Mouse (Mus musculus): Measurements from ENCODE around the gene Igdcc3.

Igdcc3 gene

DNA sequence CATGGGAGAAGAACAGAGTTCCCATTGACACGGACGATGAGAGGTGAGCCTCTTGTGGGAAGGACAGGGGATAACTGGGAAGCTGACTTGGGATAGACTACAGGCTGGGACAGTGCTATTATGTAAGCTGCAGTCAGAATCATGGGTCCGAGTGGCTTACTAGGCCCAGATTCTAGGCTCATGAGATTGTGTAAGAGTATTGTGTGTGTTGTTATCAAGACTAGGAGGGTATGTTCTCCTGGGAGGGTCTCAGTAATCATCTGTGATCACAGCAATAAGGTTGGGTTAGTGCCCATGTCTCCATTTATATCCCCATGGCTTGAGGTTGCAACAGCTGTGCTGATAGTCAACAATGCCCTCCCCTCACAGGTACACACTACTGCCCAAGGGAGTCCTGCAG, 36.5 kb downstream of the Igdcc3 start:
- no peak for DNase-seq (ENCODE audit: low spot score)

DNA sequence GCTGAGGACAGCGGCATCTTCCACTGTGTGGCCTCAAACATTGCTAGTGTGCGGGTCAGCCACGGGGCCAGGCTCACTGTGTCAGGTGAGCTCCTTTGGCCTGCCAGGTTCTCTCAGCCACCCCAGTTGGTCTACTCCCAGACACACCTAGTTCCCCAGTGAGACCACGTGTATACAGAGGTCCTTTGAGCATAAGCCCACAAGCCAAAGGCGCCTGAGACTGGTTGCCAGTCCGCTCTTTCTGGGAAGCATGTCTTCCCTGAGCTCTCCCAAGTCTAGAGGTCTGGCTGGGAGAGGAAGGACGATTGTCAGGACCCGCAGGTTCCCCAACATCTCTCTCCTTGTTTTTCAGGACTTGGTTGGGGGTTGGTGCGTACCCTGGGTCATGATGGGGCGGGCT, 36.9 kb downstream of the Igdcc3 start:
- no peak for DNase-seq (ENCODE audit: low spot score)

DNA sequence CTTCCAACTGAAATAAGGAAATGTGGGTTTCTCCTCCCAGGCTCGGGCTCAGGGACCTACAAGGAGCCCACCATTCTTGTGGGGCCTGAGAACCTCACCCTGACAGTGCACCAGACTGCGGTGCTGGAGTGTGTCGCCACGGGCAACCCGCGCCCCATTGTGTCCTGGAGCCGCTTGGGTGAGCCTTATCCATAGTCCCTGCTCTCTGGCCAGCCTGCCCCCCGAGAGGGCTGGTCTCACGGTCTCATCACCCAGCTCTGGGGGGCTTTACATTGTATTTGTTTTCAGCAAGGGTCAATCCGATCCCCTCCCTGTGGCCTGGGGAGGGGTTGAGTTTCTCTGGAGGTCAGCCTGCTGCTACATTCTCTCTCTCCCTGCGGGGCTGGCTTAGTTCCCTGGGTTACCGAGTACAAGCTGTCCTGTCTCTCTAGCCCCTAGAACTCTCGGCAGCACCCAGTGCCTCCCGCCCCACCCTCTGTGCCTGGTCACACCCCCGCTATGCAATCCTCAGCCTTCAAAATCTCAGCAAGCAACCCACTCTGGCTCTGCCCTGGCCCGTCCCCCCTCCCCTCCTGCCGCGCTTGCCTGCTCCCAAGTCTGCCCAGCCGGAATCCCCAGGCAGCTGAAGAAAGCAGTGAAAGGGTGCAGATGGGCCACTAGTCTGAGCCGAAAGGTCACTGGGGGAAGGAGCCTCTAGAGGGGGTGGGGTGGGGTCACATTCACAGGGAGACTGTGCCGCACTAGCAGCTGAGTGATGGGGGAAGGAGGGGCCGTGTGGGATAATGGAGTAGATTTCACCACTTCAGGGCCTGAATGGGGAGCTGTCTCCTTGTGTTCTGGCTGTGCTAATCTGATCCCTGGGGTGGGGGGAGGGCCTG, 37.6 kb downstream of the Igdcc3 start:
- DNase-seq (ENCODE audit: low spot score) = no peak

DNA sequence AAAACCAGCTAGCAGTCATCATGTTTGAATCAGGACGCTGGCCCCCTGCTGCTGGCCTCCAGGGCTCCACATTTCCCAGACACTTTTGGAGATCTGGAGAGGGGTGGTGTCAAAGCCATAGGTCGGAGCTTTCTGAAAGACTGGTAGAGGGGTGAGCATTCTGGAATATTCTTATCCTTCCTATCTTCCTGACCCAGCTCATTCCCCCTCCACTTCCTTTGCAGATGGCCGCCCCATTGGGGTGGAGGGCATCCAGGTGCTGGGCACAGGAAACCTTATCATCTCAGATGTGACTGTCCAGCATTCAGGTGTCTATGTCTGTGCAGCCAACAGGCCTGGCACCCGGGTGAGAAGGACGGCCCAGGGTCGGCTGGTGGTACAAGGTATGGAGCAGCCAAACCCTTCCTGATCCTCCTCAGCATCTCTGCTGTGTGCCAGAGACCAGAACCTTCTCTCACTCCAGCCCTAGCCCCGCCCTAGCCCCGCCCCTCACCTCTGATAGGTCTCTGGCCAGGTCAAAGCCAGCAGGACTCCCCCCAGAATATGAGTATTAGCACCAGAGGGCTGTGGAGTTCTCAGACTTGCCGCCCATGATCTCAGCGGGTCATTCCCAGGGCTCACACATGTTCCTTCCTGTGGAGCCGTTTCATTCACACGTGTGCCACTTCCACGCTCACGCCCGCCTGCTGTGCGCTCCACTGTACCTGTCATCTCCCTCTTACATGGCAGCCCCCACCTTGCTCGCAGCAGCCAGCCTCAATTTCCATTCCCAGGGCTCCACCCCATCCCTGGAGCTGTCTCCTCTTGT, 39.0 kb downstream of the Igdcc3 start:
- DNase-seq (ENCODE audit: low spot score) = no peak

DNA sequence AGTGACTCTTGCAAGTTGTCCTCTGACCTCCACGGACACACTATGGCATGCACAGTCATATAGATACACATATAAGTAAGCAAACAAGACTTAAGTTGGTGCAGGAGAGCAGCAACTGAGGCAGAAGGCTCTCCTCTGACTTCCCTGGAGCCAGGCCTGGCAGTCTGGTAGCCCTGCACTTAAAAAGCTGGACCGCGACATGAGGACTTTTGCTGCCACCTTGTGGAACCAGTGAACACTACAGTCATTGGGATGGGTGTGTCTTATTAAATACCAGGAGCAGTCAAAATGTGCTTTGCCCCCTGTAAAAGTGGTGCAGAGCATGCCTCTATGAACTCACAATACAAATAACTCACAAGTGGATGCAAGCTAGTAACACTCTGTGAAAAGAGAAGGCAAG, 47.6 kb downstream of the Igdcc3 start:
- DNase-seq (ENCODE audit: low spot score) = peak; percentile 72

DNA sequence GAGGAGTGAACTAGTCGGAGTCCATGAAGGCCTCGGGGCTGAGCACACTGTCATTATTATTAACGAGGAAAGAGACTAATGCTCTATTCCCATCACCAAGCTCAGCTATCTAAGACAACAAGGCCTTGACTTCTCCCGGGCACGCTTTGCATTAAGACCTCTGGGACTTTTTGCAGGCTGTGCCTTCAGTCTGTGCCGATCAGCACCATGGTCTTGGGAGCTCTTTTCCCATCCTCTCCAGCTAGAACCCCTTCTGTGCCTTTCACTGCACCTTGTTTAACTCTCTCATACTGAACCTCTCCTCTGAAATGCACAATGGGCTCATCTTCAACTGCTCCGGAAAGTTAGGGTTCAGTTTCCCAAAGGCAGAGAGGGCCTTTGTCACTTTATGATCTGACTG, 49.3 kb downstream of the Igdcc3 start:
- no peak for DNase-seq (ENCODE audit: low spot score)

DNA sequence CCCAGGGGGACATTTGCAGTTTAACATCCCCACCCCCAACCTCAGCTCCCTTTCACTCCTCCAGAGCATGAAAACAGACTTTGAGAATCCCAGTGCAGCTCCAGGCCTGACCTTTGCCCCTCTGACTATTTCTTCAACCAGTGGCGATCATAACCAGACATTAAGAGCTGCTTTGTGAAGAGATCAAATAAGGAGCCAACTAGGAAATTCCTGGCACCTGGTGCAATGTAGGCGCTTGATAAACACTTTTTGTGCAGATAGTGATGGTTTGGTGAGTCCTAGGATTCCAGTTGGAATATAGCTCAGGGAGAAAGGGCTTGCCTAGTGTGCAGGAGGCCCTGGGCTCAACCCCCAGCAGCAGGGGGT, 50.4 kb downstream of the Igdcc3 start:
- no peak for DNase-seq (ENCODE audit: low spot score)

DNA sequence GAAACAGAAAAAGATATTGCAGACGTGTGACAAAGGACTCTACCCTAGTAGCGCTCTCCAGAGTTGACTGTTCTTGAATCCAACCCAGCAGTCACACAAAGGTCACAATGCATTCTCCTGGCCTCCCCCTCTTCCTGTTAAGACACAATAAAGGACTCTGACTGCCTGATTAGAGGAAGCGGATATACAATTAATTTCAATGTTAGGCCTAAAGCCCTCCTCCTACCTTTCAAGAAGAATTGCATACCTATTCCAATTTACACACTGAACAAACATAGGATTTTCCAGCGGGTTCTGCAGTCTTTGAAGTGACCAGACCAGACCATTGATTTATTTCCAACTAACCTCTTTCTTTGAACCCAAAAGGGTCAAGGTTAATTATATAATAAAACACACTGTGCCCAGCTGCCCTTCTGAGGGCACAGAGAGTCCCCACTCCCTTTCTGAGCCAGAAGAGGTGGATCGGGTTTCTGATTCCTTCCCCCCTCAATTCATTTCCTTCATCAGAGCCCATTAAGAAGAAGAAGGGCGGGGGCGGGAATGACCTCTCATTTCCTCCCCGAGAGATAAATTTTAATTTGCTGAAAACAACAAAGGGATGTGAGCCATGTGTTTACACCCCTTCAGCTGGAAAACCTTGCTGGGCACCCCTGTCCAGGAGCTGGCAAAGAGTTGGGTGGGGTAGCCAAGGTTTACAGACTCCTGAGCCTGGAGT, 50.9 kb downstream of the Igdcc3 start:
- no peak for DNase-seq (ENCODE audit: low spot score)

DNA sequence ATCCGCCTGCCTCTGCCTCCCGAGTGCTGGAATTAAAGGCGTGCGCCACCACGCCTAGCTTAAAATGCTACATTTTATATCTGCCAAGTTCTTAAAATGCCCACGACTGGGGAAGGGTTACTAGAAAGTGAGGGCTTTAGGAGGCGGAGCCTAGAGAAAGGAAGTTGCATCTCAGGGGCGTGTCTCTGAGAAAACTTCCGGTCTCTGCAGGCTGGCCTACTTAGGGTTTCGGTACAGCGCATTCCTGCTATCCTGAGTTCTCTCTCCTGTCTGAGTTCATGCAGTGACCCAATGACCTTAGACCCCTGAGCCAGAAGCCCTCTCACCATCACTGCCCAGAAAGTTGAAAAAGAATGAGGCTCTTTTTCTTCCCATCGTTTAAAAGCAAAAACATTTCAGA, 52.2 kb downstream of the Igdcc3 start:
- peak; percentile 14 for DNase-seq (ENCODE audit: low spot score)

DNA sequence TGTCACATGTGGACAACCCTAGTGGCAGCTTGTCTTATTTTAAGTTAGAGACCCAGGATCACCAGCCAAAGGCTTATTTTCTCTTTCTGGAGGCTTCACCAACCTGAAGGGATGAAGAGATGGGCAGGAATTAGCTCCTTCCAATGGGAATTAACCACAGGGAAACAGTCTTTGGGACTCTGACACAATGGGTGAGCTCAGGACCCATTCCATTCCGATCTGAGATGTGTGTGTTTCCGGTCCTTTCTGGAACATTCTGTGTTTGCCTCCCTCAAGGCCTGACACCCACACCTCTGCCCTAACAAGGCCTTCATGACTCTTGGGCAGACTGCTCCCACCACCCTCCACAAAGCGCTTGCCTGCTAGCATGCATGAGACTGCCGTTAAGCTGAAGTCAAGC, 54.1 kb downstream of the Igdcc3 start, which contains the start of gene Parp16:
TSS of gene Parp16 (plus strand) at position 301 of the 400 bp plus-strand sequence.
- DNase-seq (ENCODE audit: low spot score) = no peak

DNA sequence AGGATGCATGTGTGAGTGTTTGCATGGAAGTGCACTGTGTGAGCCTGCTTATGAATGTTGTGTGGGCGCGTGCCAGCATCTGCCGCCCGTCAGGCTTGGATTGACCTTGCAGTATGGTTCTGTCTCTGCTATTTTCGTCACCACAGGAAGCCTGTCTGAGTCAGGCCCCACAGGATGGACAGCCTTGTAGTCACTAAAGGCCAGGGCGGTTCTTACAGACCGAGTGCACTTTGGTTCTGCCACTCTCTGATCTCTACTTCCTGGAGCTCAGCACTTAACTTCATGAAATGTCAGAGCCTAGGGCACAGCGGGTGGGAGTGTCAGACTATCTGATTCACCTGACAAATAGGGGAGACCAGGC, 54.6 kb downstream of the Igdcc3 start:
- peak; percentile 43 for DNase-seq (ENCODE audit: low spot score)

DNA sequence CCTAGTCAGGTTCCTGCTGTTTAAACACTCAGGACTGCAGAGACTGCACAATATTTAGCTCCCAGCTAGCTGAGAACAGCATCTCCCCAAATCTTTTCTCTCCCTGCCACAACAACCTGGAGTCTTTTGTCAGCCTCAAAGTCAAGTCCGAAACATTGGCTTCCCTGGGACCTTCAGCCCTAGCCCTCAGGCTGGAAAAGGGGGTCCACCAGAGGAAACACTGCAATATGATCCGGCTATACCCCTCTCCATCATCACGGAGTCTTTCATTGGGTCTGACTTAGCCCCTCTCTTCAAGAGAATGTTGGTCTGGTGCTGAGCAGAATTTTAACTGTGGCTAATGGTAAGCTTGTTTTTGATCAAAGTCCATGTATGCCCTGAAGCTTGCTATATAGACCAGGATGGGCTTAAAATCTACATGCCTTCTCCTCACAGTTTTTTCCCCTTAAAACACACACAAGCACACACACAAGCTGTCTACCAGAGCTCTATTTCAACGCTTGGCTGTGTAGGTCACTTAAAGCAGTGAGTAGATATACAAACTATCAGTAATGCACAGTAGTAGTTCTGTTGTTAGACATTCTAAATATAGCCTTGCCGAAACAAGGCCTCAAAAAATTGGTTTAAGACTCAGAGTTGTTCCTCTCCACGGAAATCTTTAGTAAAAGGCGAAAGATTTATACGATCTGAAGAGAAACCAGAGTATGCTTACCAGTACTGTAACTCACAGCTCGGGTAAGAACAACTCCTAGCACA, 55.2 kb downstream of the Igdcc3 start:
- DNase-seq (ENCODE audit: low spot score) = no peak

DNA sequence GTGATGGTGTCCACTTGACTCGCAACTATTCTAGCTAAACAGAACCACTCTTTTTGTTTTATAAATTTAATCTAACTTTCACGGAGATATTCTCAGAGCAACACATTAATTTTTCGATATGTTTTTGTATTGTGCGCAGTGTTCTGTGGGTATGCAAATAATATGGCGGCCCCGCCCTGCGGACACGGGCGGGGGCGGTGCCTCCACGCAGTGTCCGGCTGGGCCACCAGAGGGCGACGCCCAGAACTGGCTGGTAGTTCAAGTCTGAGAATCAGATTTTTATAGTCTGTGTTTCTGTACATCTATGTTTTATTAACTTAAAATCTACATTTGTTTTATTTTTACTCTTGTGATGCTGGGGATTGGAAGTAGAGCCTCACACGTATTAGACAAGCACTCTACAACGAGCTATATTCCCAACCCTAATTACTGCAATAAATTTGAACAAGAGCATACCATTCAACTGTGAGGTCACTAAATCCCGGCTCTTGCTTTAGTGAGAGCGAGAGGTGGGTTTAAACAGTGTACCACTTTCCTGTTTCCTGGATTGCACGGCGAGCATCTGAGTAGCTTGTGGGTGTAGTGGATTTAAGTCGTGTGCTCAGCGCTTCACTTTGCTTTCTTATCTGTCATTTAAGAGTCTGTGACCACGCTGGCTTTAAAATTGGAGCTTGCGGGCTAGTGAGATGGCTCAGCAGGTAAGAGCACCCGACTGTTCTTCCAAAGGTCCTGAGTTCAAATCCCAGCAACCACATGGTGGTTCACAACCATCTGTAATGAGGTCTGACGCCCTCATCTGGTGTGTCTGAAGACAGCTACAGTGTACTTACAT, 56.0 kb downstream of the Igdcc3 start:
- peak; percentile 92 for DNase-seq (ENCODE audit: low spot score)

DNA sequence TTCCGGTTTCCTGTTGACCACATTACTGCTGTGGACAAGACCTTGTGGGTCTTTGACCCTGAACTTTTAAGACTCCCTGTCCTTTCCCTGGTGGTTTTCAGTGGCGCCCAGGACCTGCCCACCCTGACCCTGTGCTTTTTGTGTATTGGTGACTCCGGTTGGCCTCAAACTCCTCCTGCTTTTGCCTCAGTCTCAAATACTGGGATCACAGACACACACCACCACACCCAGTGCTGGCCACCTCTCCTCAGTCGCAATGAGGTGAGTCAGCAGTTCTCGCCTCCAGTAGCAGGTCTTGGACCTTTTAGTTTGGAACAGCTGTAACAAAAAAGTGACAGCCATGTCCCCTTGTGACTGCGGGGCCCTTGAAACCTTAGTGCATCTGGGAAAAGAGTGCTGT, 56.8 kb downstream of the Igdcc3 start:
- DNase-seq (ENCODE audit: low spot score) = no peak

DNA sequence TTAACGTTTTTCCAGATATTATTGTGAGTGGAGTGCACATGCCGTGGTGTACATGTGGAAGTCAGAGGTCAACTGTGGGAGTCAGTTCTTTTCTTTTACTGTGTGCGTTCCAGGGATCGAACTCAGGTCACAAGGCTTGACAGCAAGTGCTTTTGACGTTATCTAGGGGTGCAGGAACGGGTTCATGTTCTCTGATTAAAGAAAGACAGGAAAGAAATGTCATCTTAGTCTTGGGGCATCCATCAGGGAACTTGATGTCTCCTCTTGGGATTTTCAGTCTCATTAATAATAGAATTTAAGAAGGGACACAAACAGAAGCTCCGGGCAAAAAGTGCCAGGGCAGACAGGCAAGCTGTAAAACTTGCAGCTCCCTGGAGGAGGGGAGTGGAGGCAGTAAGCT, 58.7 kb downstream of the Igdcc3 start:
- no peak for DNase-seq (ENCODE audit: low spot score)

DNA sequence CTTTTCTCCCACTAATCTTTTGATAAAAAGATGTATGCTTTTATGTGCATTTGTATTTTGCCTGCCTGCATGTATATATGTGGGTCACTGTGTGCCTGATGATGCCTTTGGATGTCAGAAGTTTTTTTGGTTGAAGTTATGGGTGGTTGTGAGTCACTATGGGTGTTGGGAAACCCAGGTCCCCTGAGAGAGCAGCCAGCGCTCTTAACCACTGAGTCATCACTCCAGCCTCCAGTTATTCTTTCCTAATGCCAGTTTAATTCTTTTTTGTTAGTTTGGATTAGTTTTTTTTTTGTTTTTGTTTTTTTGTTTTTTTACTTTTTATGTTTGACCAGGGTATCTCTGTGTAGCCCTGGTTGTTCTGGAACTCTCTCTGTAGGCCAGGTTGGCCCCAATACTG, 59.6 kb downstream of the Igdcc3 start:
- DNase-seq (ENCODE audit: low spot score) = no peak

DNA sequence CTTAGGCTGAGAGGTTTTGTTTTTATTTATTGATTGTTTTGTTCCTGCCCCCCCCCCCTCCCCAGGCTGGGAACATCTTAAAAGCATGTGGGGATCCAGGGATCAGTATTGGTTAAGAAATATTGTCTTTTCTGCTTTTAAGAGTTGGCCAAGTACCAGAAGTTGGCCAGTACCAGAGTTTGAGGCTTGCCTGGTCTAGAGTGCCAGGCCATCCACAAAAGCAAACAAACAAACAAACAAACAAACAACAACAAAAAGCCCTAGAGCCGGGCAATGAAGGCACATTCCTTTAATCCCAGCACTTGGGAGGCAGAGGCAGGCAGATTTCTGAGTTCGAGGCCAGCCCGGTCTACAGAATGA, 60.0 kb downstream of the Igdcc3 start:
- no peak for DNase-seq (ENCODE audit: low spot score)

DNA sequence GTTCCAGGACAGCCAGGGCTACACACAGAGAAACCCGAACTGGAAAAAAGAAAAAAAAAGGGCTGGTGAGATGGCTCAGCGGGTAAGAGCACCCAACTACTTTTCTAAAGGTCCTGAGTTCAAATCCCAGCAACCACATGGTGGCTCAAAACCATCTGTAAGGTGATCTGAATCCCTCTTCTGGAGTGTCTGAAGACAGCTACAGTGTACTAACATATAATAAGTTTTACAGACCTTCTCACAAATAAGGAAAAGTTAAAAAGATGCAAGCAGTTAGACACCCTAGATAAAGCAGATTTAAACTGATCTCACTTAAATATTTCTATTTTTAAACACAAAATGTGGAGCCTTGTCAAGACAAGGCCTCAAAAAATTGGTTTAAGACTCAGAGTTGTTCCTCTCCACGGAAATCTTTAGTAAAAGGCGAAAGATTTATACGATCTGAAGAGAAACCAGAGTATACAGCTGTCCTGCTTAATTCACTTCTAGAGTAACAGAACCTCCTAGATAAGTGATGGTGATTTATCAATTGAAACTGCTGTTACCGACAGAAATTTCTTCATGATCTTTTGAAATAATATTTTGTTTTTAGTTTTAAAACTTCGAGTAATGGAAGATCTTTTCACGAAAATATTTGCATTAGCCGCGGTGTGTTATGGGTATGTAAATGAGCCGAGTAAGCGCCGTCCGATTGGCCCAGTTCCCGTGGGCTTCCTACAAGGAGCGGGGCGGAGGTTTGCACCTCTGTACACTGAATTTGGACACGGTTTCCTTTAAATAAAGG, 60.6 kb downstream of the Igdcc3 start:
- peak; percentile 79 for DNase-seq (ENCODE audit: low spot score)

DNA sequence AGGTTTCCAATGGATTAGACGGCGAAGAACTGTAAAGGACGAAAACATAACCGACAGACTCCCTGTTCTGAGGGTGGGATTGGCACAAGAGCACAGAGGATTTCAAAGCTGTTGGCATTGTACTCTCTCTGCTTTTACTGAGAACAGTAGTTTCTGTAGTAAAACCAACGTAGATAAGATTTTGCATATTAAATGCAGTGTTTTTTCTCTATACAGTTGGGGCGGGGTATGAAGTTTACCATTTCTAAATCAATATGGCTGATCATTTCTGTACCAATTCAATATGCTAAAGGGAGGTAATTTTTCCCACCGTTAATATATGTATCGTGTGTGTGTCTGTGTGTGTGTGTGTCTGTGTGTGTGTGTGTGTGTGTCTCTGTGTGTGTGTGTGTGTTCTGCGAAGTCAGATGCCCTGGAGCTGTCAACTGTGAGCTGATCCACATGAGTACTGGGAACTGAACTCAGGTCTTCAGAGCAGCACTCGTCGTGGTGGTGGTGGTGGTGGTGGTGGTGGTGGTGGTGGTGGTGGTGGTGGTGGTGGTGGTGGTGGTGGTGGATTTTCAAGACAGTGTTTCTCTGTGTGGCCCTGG, 61.3 kb downstream of the Igdcc3 start:
- DNase-seq (ENCODE audit: low spot score) = no peak
